Mouse (Mus musculus): ENCODE results near the gene Rabep1. TPM values are rescaled to one million over a fixed set of nuclear protein-coding genes. Genes with fewer than 3 reads are reported as not detected.
A peak's percentile ranks its signal among the peaks of the same experiment; 100 is the strongest.

Gene Rabep1
- polyA plus RNA-seq, 1 experiment from 2014 or later: 45.9 TPM

- Histone ChIP-seq H3K4me1 (peaks cover 11% of the 10 kb centered on the region), H3K27me3 (no peaks in the 10 kb centered on the region), H3K9ac (peak overlapping the region; percentile 91), H3K4me3 (peak overlapping the region; percentile 92), H3K36me3 (peaks cover 36% of the 10 kb centered on the region), H3K4me2 (replicated peaks) (peak overlapping the region; percentile 83), H3K27ac (peak overlapping the region; percentile 92), H3K9me3 (no peaks in the 10 kb centered on the region)
- WGBS: under 1% methylated on average over 25 of the region's 25 CpGs
- no peak for ATAC-seq (ENCODE audit: insufficient number of reproducible peaks, insufficient read depth, low FRiP score, low TSS enrichment)
These were observed 124.8 kb downstream of the Rabep1 start for GRCm38 (mm10) chr11:70969271-70969794.

- peaks cover 11% of the 10 kb centered on the region for H3K4me1 ChIP-seq
- H3K27me3 ChIP-seq: no peaks in the 10 kb centered on the region
- H3K4me2 ChIP-seq (replicated peaks): peak within 1 kb of the TSS; percentile 84
- H3K4me3 ChIP-seq: peak within 1 kb of the TSS; percentile 92
- no peaks in the 10 kb centered on the region for H3K9me3 ChIP-seq
- peak within 1 kb of the TSS; percentile 91 for H3K9ac ChIP-seq
- ATAC-seq (ENCODE audit: insufficient number of reproducible peaks, insufficient read depth, low FRiP score, low TSS enrichment): peak; percentile 98
- peak within 1 kb of the TSS; percentile 92 for H3K27ac ChIP-seq
- WGBS: under 1% methylated on average over 43 of the region's 43 CpGs
- peaks cover 36% of the 10 kb centered on the region for H3K36me3 ChIP-seq
These were observed 125.4 kb downstream of the Rabep1 start, which contains the start of the genes Nup88 and Rpain for GRCm38 (mm10) chr11:70969821-70970559. Gene Nup88, minus strand, starts transcription at chr11:70969973. Gene Rpain, plus strand, starts transcription at chr11:70970213.

- peak overlapping the region; percentile 92; the same call in 1 of the 2 replicates for H3K27ac ChIP-seq
- ATAC-seq (ENCODE audit: insufficient number of reproducible peaks, insufficient read depth, low FRiP score, low TSS enrichment): peak; percentile 29; the same call in 1 of the 2 replicates
- peak overlapping the region; percentile 67 for H3K9ac ChIP-seq
- H3K9me3 ChIP-seq: no peaks in the 10 kb centered on the region
- H3K4me2 ChIP-seq (replicated peaks): peak overlapping the region; percentile 84
- H3K4me3 ChIP-seq: peak overlapping the region; percentile 92
- H3K4me1 ChIP-seq: peaks cover 11% of the 10 kb centered on the region
- no peaks in the 10 kb centered on the region for H3K27me3 ChIP-seq
- WGBS: 17% methylated on average over 24 of the region's 24 CpGs
- H3K36me3 ChIP-seq: peaks cover 32% of the 10 kb centered on the region
These were observed 126.3 kb downstream of the Rabep1 start for GRCm38 (mm10) chr11:70970560-70971540.

- no peaks in the 10 kb centered on the region for H3K27me3 ChIP-seq
- WGBS: 57% methylated on average over 1 of the region's 1 CpGs
These were observed 128.0 kb downstream of the Rabep1 start for GRCm38 (mm10) chr11:70972586-70972985.

DNA sequence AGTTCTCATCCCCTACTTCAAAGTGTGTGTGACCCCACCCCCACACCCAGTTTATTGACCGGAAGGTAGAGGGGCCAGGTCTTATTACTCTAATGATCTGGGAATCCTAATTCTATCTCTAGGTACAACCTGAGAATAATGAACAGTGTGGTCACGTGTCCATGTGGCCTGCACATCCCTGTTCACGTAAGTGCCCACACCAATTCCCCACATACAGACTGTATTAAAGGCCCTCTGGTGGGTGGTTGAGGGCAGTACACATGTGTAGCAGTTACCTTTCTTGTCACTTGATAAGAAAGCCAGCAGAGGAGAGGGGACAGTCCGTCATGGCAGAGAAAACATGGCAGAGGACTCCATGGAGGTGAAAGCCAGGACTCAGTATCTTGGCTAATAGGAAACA lies 129.4 kb downstream of the Rabep1 start:
- H3K4me3 ChIP-seq: no peak overlapping the region
- H3K4me2 ChIP-seq (replicated peaks): no peak overlapping the region
- H3K27ac ChIP-seq: no peak overlapping the region
- 66% methylated on average over 4 of the region's 4 CpGs for WGBS
- no peaks in the 10 kb centered on the region for H3K27me3 ChIP-seq
- no peak overlapping the region for H3K9ac ChIP-seq
- H3K9me3 ChIP-seq: no peaks in the 10 kb centered on the region
- ATAC-seq (ENCODE audit: insufficient number of reproducible peaks, insufficient read depth, low FRiP score, low TSS enrichment): no peak
- 0 out of 2 replicates have a peak, but pooled peaks cover 3% of the 10 kb centered on the region for H3K4me1 ChIP-seq
- peaks cover 54% of the 10 kb centered on the region for H3K36me3 ChIP-seq

More at GRCm38 (mm10) chr11:70972586-70972985, 128.0 kb downstream of the Rabep1 start:
- H3K27ac ChIP-seq: no peak overlapping the region
- H3K9ac ChIP-seq: no peak overlapping the region
- H3K9me3 ChIP-seq: no peaks in the 10 kb centered on the region
- H3K4me1 ChIP-seq: peaks cover 11% of the 10 kb centered on the region
- H3K4me2 ChIP-seq (replicated peaks): no peak overlapping the region
- H3K4me3 ChIP-seq: no peak overlapping the region
- peaks cover 41% of the 10 kb centered on the region for H3K36me3 ChIP-seq
- ATAC-seq (ENCODE audit: insufficient number of reproducible peaks, insufficient read depth, low FRiP score, low TSS enrichment): no peak

- H3K4me2 ChIP-seq (replicated peaks): no peak overlapping the region
- no peak overlapping the region for H3K9ac ChIP-seq
- no peaks in the 10 kb centered on the region for H3K27me3 ChIP-seq
- 0 out of 2 replicates have a peak, but pooled peaks cover 3% of the 10 kb centered on the region for H3K4me1 ChIP-seq
- H3K9me3 ChIP-seq: no peaks in the 10 kb centered on the region
- H3K4me3 ChIP-seq: no peak overlapping the region
- H3K27ac ChIP-seq: no peak overlapping the region
- no peak for ATAC-seq (ENCODE audit: insufficient number of reproducible peaks, insufficient read depth, low FRiP score, low TSS enrichment)
- WGBS: 75% methylated on average over 2 of the region's 2 CpGs
- H3K36me3 ChIP-seq: peaks cover 67% of the 10 kb centered on the region
These were observed 130.6 kb downstream of the Rabep1 start for GRCm38 (mm10) chr11:70975193-70975592.

GRCm38 (mm10) chr11:70977293-70977692 lies 132.7 kb downstream of the Rabep1 start:
- no peak for ATAC-seq (ENCODE audit: insufficient number of reproducible peaks, insufficient read depth, low FRiP score, low TSS enrichment)
- H3K36me3 ChIP-seq: peaks cover 78% of the 10 kb centered on the region

GRCm38 (mm10) chr11:70980232-70980631 lies 135.7 kb downstream of the Rabep1 start:
- H3K9me3 ChIP-seq: no peaks in the 10 kb centered on the region
- H3K4me2 ChIP-seq (replicated peaks): no peak overlapping the region
- WGBS: 89% methylated on average over 6 of the region's 6 CpGs
- no peak overlapping the region for H3K27ac ChIP-seq
- H3K4me1 ChIP-seq: peaks cover 6% of the 10 kb centered on the region; the same call in 1 of the 2 replicates
- no peak overlapping the region for H3K4me3 ChIP-seq
- no peak overlapping the region for H3K9ac ChIP-seq
- no peaks in the 10 kb centered on the region for H3K27me3 ChIP-seq
- no peak for ATAC-seq (ENCODE audit: insufficient number of reproducible peaks, insufficient read depth, low FRiP score, low TSS enrichment)
- H3K36me3 ChIP-seq: peaks cover 57% of the 10 kb centered on the region

More at GRCm38 (mm10) chr11:70977293-70977692, 132.7 kb downstream of the Rabep1 start:
- H3K9me3 ChIP-seq: no peaks in the 10 kb centered on the region
- WGBS: 81% methylated on average over 6 of the region's 6 CpGs
- H3K4me1 ChIP-seq: peaks cover 6% of the 10 kb centered on the region; the same call in 1 of the 2 replicates
- no peaks in the 10 kb centered on the region for H3K27me3 ChIP-seq
- no peak overlapping the region for H3K27ac ChIP-seq
- no peak overlapping the region for H3K4me3 ChIP-seq
- no peak overlapping the region for H3K9ac ChIP-seq
- H3K4me2 ChIP-seq (replicated peaks): no peak overlapping the region

GRCm38 (mm10) chr11:70980751-70981510 lies 136.4 kb downstream of the Rabep1 start:
- Histone ChIP-seq H3K9me3 (no peaks in the 10 kb centered on the region), H3K9ac (no peak overlapping the region), H3K36me3 (peaks cover 62% of the 10 kb centered on the region), H3K27ac (no peak overlapping the region), H3K27me3 (no peaks in the 10 kb centered on the region), H3K4me2 (replicated peaks) (no peak overlapping the region; the same call in 1 of the 2 replicates), H3K4me1 (peaks cover 6% of the 10 kb centered on the region; the same call in 1 of the 2 replicates), H3K4me3 (no peak overlapping the region)
- ATAC-seq (ENCODE audit: insufficient number of reproducible peaks, insufficient read depth, low FRiP score, low TSS enrichment): no peak
- WGBS: 91% methylated on average over 14 of the region's 14 CpGs

GRCm38 (mm10) chr11:70982030-70982429 lies 137.5 kb downstream of the Rabep1 start:
- Histone ChIP-seq H3K9ac (peak overlapping the region; percentile 96), H3K36me3 (peaks cover 62% of the 10 kb centered on the region), H3K27ac (no peak overlapping the region), H3K4me2 (replicated peaks) (peak overlapping the region; percentile 69), H3K4me3 (peak overlapping the region; percentile 100), H3K27me3 (no peaks in the 10 kb centered on the region), H3K9me3 (no peaks in the 10 kb centered on the region), H3K4me1 (peaks cover 6% of the 10 kb centered on the region; the same call in 1 of the 2 replicates)
- 7% methylated on average over 12 of the region's 12 CpGs for WGBS
- ATAC-seq (ENCODE audit: insufficient number of reproducible peaks, insufficient read depth, low FRiP score, low TSS enrichment): no peak
